Mouse (Mus musculus) frontal cortex, adult 2 months (tissue): ENCODE data around the gene Rps6ka3. TPM values are rescaled to one million over a fixed set of nuclear protein-coding genes. Genes with fewer than 3 reads are reported as not detected.

ENCODE experiments used
- DNase-seq, 2 experiments: peaks; one replicate each; pipeline ENCODE4 v3.0.0; 2022; ENCODE audit warnings: low spot score in 1 of 2; ENCODE audit errors: extremely low spot score in 1 of 2
- polyA plus RNA-seq: library from polyadenylated mRNA; depleted of rRNA; stranded (reverse); fragments of >200 nt; gene quantifications from 2 replicates; pipeline ENCODE4 v1.2.3, GENCODE M21; 2012; rRNA removed

Rps6ka3 gene
- 23.1 and 23.6 TPM in 2 replicates for polyA plus RNA-seq

- DNase-seq: no peak
Measured at GRCm38 (mm10) chrX:159210007-159210406, at the start of gene Rps6ka3. TSS of gene Rps6ka3 (plus strand) at chrX:159210307.

GRCm38 (mm10) chrX:159169200-159169599, 40.9 kb upstream of the Rps6ka3 start:
- DNase-seq: no peak

GRCm38 (mm10) chrX:159171579-159171978, 38.5 kb upstream of the Rps6ka3 start:
- no peak for DNase-seq

GRCm38 (mm10) chrX:159191581-159191980, 18.5 kb upstream of the Rps6ka3 start:
- no peak for DNase-seq

- no peak for DNase-seq
Measured at GRCm38 (mm10) chrX:159199495-159199894, 10.6 kb upstream of the Rps6ka3 start.

- DNase-seq: no peak
Measured at GRCm38 (mm10) chrX:159200101-159200500, 10.0 kb upstream of the Rps6ka3 start.

GRCm38 (mm10) chrX:159210892-159211583, 931 bp downstream of the Rps6ka3 start:
- DNase-seq: peak; percentile 1 to 11

- DNase-seq: peak; percentile 1 to 21
Measured at GRCm38 (mm10) chrX:159215253-159215652, 5.1 kb downstream of the Rps6ka3 start.

- no peak for DNase-seq
Measured at GRCm38 (mm10) chrX:159222474-159222873, 12.4 kb downstream of the Rps6ka3 start.

GRCm38 (mm10) chrX:159237275-159237674, 27.2 kb downstream of the Rps6ka3 start:
- no peak for DNase-seq

GRCm38 (mm10) chrX:159254001-159254884, 44.1 kb downstream of the Rps6ka3 start:
- peak in 1 of 2 experiments; percentile 28 for DNase-seq

GRCm38 (mm10) chrX:159255123-159255978, 45.2 kb downstream of the Rps6ka3 start:
- peak; percentile 46 to 80 for DNase-seq

GRCm38 (mm10) chrX:159256040-159256852, 46.1 kb downstream of the Rps6ka3 start:
- peak in 1 of 2 experiments; percentile 20 for DNase-seq

- peak in 1 of 2 experiments; percentile 34 for DNase-seq
Measured at GRCm38 (mm10) chrX:159256921-159257421, 46.9 kb downstream of the Rps6ka3 start.

- no peak for DNase-seq
Measured at GRCm38 (mm10) chrX:159264681-159265080, 54.6 kb downstream of the Rps6ka3 start.

- DNase-seq: peak in 1 of 2 experiments; percentile 52
Measured at GRCm38 (mm10) chrX:159269072-159269471, 59.0 kb downstream of the Rps6ka3 start.

GRCm38 (mm10) chrX:159286765-159287164, 76.7 kb downstream of the Rps6ka3 start:
- DNase-seq: no peak

GRCm38 (mm10) chrX:159295879-159296278, 85.8 kb downstream of the Rps6ka3 start:
- no peak for DNase-seq
